Mouse (Mus musculus) heart, embryonic 12.5 days (tissue): ENCODE measurements around the gene Plekhb2. TPM values are rescaled to one million over a fixed set of nuclear protein-coding genes. Genes with fewer than 3 reads are reported as not detected.

Experiments used
- ATAC-seq: fragments of 200-750 bp; cut with Nextera tagmentation; 2 replicates; pipeline ENCODE4 v1.8.0; 2017; ENCODE audit warnings: moderate TSS enrichment, moderate library complexity; ENCODE audit not compliant: insufficient number of reproducible peaks, low FRiP score
- H3K27ac ChIP-seq: fragments of 300-500 bp; sonication (generic); 2 replicates; pipeline ENCODE4 v1.5.1; 2016; ENCODE audit warnings: mild to moderate bottlenecking, moderate library complexity; ENCODE audit not compliant: poor library complexity, severe bottlenecking
- H3K27me3 ChIP-seq: fragments of 300-500 bp; sonication (generic); replicated peaks from 2 replicates; pipeline ENCODE4 v1.6.1; 2016; ENCODE audit warnings: mild to moderate bottlenecking, moderate library complexity
- H3K36me3 ChIP-seq: fragments of 300-500 bp; sonication (generic); 2 replicates; pipeline ENCODE4 v1.6.1; 2016; ENCODE audit warnings: mild to moderate bottlenecking, moderate library complexity
- H3K4me1 ChIP-seq: fragments of 300-500 bp; sonication (generic); replicated peaks from 2 replicates; pipeline ENCODE4 v1.6.1; 2016; ENCODE audit warnings: mild to moderate bottlenecking
- H3K4me2 ChIP-seq: fragments of 300-500 bp; sonication (generic); 2 replicates; pipeline ENCODE4 v1.6.1; 2016; ENCODE audit warnings: mild to moderate bottlenecking, moderate library complexity
- H3K4me3 ChIP-seq: fragments of 300-500 bp; sonication (generic); 2 replicates; pipeline ENCODE4 v1.5.1; 2016; ENCODE audit warnings: mild to moderate bottlenecking
- H3K9ac ChIP-seq: fragments of 300-500 bp; sonication (generic); 2 replicates; pipeline ENCODE4 v1.6.1; 2016; ENCODE audit warnings: mild to moderate bottlenecking, moderate library complexity
- H3K9me3 ChIP-seq: fragments of 300-500 bp; sonication (generic); replicated peaks from 2 replicates; pipeline ENCODE4 v1.6.1; 2016; ENCODE audit warnings: mild to moderate bottlenecking, moderate library complexity
- WGBS: fragments of 180-500 bp; shearing (Covaris S2); methylation state at CpG from one replicate; pipeline ENCODE4 v1.1.7; 2016; 5-methylcytosine and 5-hydroxymethylcytosine counted together
- polyA plus RNA-seq: library from polyadenylated mRNA; unstranded; fragments of >200 nt; fragmentation: Nextera tagmentation; extraction: Ambion mirVana; gene quantifications from 2 replicates; pipeline ENCODE4 v1.2.1, GENCODE M21; 2016

Plekhb2 gene
- polyA plus RNA-seq, 1 experiment from 2014 or later, result 67.3 TPM

- no peak for ATAC-seq
- Histone ChIP-seq H3K9me3 (no peaks in the 10 kb centered on the region), H3K4me2 (no peak overlapping the region), H3K27ac (no peak overlapping the region), H3K4me3 (no peak overlapping the region), H3K9ac (no peak overlapping the region), H3K36me3 (no peaks in the 10 kb centered on the region), H3K27me3 (peaks cover 16% of the 10 kb centered on the region), H3K4me1 (peaks cover 12% of the 10 kb centered on the region)
- WGBS, result 46% methylated on average over 4 of the region's 4 CpGs
Observed at GRCm38 (mm10) chr1:34896898-34897297, 47.1 kb downstream of the Plekhb2 start.

- ATAC-seq, result no peak
- Histone ChIP-seq H3K27ac (no peak overlapping the region), H3K4me1 (no peaks in the 10 kb centered on the region), H3K9ac (no peak overlapping the region), H3K9me3 (peaks cover 25% of the 10 kb centered on the region), H3K4me2 (no peak overlapping the region), H3K27me3 (no peaks in the 10 kb centered on the region), H3K4me3 (no peak overlapping the region), H3K36me3 (no peaks in the 10 kb centered on the region)
- 81% methylated on average over 15 of the region's 15 CpGs for WGBS
Observed at GRCm38 (mm10) chr1:34928656-34929055, 78.9 kb downstream of the Plekhb2 start.

Other genes starting within 250 kb of the Plekhb2 start
- 65.7 and 69.2 TPM in 2 replicates for gene Fam168b, start 6.9 kb upstream of the Plekhb2 start, polyA plus RNA-seq